Mouse (Mus musculus): ENCODE measurements around the gene Jph3. TPM values are rescaled to one million over a fixed set of nuclear protein-coding genes. Genes with fewer than 3 reads are reported as not detected.

Jph3 gene
- polyA plus RNA-seq, 1 experiment from 2014 or later: 0.64 TPM

- peak; percentile 63 for ATAC-seq (replicated peaks; ENCODE audit: low FRiP score)
- no peak for DNase-seq (ENCODE audit: low spot score)
- Histone ChIP-seq H3K4me3 (ENCODE audit: low read depth, low read length) (no peak overlapping the region), H3K27me3 (replicated peaks; ENCODE audit: control insufficient read depth, insufficient read depth, low read length) (no peaks in the 10 kb centered on the region), H3K4me2 (no peak overlapping the region), H3K9me3 (ENCODE audit: control insufficient read depth, low read length) (no peaks in the 10 kb centered on the region), H3K4me1 (replicated peaks; ENCODE audit: control insufficient read depth, insufficient read depth, low read length) (no peaks in the 10 kb centered on the region), H3K9ac (ENCODE audit: low read depth, low read length) (no peak overlapping the region), H3K27ac (ENCODE audit: low read depth, low read length) (no peak overlapping the region), H3K36me3 (ENCODE audit: control insufficient read depth, insufficient read depth, low read length) (no peaks in the 10 kb centered on the region)
- 53% methylated on average over 8 of the region's 8 CpGs for WGBS
Measured at GRCm38 (mm10) chr8:121841242-121841641, 111.8 kb downstream of the Jph3 start.

- WGBS: 85% methylated on average over 8 of the region's 8 CpGs
- ATAC-seq (replicated peaks; ENCODE audit: low FRiP score): no peak
Measured at GRCm38 (mm10) chr8:121842064-121842955, 112.9 kb downstream of the Jph3 start.

GRCm38 (mm10) chr8:121843184-121843733, 113.8 kb downstream of the Jph3 start:
- WGBS: 81% methylated on average over 3 of the region's 3 CpGs
- ATAC-seq (replicated peaks; ENCODE audit: low FRiP score): no peak
- H3K4me2 ChIP-seq: no peak overlapping the region

More at GRCm38 (mm10) chr8:121842064-121842955, 112.9 kb downstream of the Jph3 start:
- Histone ChIP-seq H3K9ac (ENCODE audit: low read depth, low read length) (no peak overlapping the region), H3K27ac (ENCODE audit: low read depth, low read length) (no peak overlapping the region), H3K27me3 (replicated peaks; ENCODE audit: control insufficient read depth, insufficient read depth, low read length) (no peaks in the 10 kb centered on the region), H3K4me2 (no peak overlapping the region), H3K36me3 (ENCODE audit: control insufficient read depth, insufficient read depth, low read length) (no peaks in the 10 kb centered on the region), H3K4me3 (ENCODE audit: low read depth, low read length) (no peak overlapping the region), H3K9me3 (ENCODE audit: control insufficient read depth, low read length) (no peaks in the 10 kb centered on the region), H3K4me1 (replicated peaks; ENCODE audit: control insufficient read depth, insufficient read depth, low read length) (no peaks in the 10 kb centered on the region)
- no peak for DNase-seq (ENCODE audit: low spot score)

More at GRCm38 (mm10) chr8:121843184-121843733, 113.8 kb downstream of the Jph3 start:
- H3K4me1 ChIP-seq (replicated peaks; ENCODE audit: control insufficient read depth, insufficient read depth, low read length): no peaks in the 10 kb centered on the region
- H3K27ac ChIP-seq (ENCODE audit: low read depth, low read length): no peak overlapping the region
- H3K9me3 ChIP-seq (ENCODE audit: control insufficient read depth, low read length): no peaks in the 10 kb centered on the region
- no peak overlapping the region for H3K4me3 ChIP-seq (ENCODE audit: low read depth, low read length)
- no peaks in the 10 kb centered on the region for H3K36me3 ChIP-seq (ENCODE audit: control insufficient read depth, insufficient read depth, low read length)
- no peaks in the 10 kb centered on the region for H3K27me3 ChIP-seq (replicated peaks; ENCODE audit: control insufficient read depth, insufficient read depth, low read length)
- H3K9ac ChIP-seq (ENCODE audit: low read depth, low read length): no peak overlapping the region
- DNase-seq (ENCODE audit: low spot score): no peak

Other genes starting within 250 kb of the Jph3 start
- gene 1700018B08Rik, start 185.3 kb upstream of the Jph3 start, polyA plus RNA-seq (2014; fragmentation: Nextera tagmentation; extraction: Ambion mirVana): not detected in 2 replicates
- 23.8 and 23.9 TPM in 2 replicates for gene Fbxo31, start 150.8 kb upstream of the Jph3 start, polyA plus RNA-seq (2014; fragmentation: Nextera tagmentation; extraction: Ambion mirVana)
- 161 and 167 TPM in 2 replicates for gene Map1lc3b, start 139.3 kb upstream of the Jph3 start, polyA plus RNA-seq (2014; fragmentation: Nextera tagmentation; extraction: Ambion mirVana)
- 6.2 and 7.3 TPM in 2 replicates for gene Zcchc14, start 76.7 kb upstream of the Jph3 start, polyA plus RNA-seq (2014; fragmentation: Nextera tagmentation; extraction: Ambion mirVana)
- 52.8 and 54.0 TPM in 2 replicates for gene Klhdc4, start 99.9 kb downstream of the Jph3 start, polyA plus RNA-seq (2014; fragmentation: Nextera tagmentation; extraction: Ambion mirVana)
- gene Slc7a5, start 178.1 kb downstream of the Jph3 start, polyA plus RNA-seq (2014; fragmentation: Nextera tagmentation; extraction: Ambion mirVana): 58.2 and 61.5 TPM in 2 replicates
- 0.55 and 0.66 TPM in 2 replicates for gene Car5a, start 215.3 kb downstream of the Jph3 start, polyA plus RNA-seq (2014; fragmentation: Nextera tagmentation; extraction: Ambion mirVana)
- gene Banp, start 220.1 kb downstream of the Jph3 start, polyA plus RNA-seq (2014; fragmentation: Nextera tagmentation; extraction: Ambion mirVana): 40.2 and 47.4 TPM in 2 replicates